Mouse (Mus musculus) lung, adult 2 months (tissue): Measurements from ENCODE around the gene Zzef1. TPM values are rescaled to one million over a fixed set of nuclear protein-coding genes. Genes with fewer than 3 reads are reported as not detected.
"Not testable (repeated sequence)": the region's sequence is repeated elsewhere in the genome, so short reads cannot be mapped to it uniquely, and the experiment has no call there.

Experiments used
- DNase-seq: peaks from one replicate; pipeline ENCODE4 v3.0.0; 2022
- H3K4me1 ChIP-seq: fragments of 200-500 bp; 2 replicates; pipeline ENCODE4 v1.6.1; 2011; ENCODE audit warnings: low read length; ENCODE audit not compliant: control insufficient read depth, insufficient read depth
- H3K4me3 ChIP-seq: fragments of 200-500 bp; replicated peaks from 2 replicates; pipeline ENCODE3; 2011; ENCODE audit warnings: low read depth, mild to moderate bottlenecking, control low read depth, low read length; ENCODE audit errors: extremely low read depth
- CTCF ChIP-seq: fragments of 200-500 bp; IDR thresholded peaks from 2 replicates; pipeline ENCODE4 v1.5.1; 2011; ENCODE audit warnings: mild to moderate bottlenecking, low read length, control low read depth; ENCODE audit not compliant: insufficient read depth
- POLR2A ChIP-seq: fragments of 200-500 bp; IDR thresholded peaks from 2 replicates; pipeline ENCODE4 v1.6.1; 2011; ENCODE audit warnings: low read depth, mild to moderate bottlenecking, control low read depth, low read length, borderline replicate concordance; ENCODE audit errors: extremely low read depth
- WGBS: fragments of 180-500 bp; shearing (Covaris S2); methylation state at CpG from one replicate; pipeline ENCODE4 v1.1.7; 2018; 5-methylcytosine and 5-hydroxymethylcytosine counted together
- polyA plus RNA-seq: library from polyadenylated mRNA; depleted of rRNA; stranded (reverse); fragments of >200 nt; gene quantifications from 2 replicates; pipeline ENCODE4 v1.2.3, GENCODE M21; 2012; rRNA removed

Gene Zzef1
- 22.9 and 29.3 TPM in 2 replicates for polyA plus RNA-seq

GRCm38 (mm10) chr11:72795455-72796295, at the start of gene Zzef1, which contains the start of gene Cyb5d2:
TSS of gene Zzef1 (plus strand) at chr11:72796226.
TSS of gene Cyb5d2 (minus strand) at chr11:72796142.
- under 1% methylated on average over 69 of the region's 69 CpGs for WGBS
- peak; percentile 91 for DNase-seq
- H3K4me1 ChIP-seq: no peaks in the 10 kb centered on the region
- peak within 1 kb of the TSS; percentile 81 for H3K4me3 ChIP-seq
- TF ChIP-seq POLR2A: peak; percentile 79
- TF ChIP-seq CTCF: no peak

- H3K4me1 ChIP-seq: peaks cover 4% of the 10 kb centered on the region
- WGBS: 17% methylated on average over 2 of the region's 2 CpGs
- peak; percentile 18 for DNase-seq
- TF ChIP-seq CTCF: peak; percentile 22; the same call in 1 of the 2 replicates
- no peak for TF ChIP-seq POLR2A
- no peak overlapping the region for H3K4me3 ChIP-seq
Observed at GRCm38 (mm10) chr11:72751956-72752355, 44.1 kb upstream of the Zzef1 start.

DNA sequence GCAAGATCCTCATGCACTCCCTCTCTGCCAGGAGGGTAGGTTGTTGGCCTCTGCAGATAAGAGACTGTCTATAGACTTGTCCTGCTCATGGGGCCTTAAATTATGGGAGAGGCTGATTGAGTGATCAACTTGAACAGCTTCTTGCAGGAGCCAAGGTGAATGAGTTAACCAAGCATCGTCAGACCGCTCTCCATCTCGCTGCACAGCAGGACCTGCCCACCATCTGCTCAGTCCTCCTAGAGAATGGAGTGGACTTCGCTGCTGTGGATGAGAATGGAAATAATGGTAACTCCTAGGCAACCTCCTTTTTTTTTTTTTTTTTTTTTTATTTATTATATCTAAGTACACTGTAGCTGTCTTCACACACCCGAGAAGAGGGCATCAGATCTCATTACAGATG, 37.7 kb upstream of the Zzef1 start:
- TF ChIP-seq CTCF (no peak), POLR2A (no peak)
- 95% methylated on average over 5 of the region's 5 CpGs for WGBS
- DNase-seq: no peak
- no peak overlapping the region for H3K4me3 ChIP-seq
- no peaks in the 10 kb centered on the region for H3K4me1 ChIP-seq

DNA sequence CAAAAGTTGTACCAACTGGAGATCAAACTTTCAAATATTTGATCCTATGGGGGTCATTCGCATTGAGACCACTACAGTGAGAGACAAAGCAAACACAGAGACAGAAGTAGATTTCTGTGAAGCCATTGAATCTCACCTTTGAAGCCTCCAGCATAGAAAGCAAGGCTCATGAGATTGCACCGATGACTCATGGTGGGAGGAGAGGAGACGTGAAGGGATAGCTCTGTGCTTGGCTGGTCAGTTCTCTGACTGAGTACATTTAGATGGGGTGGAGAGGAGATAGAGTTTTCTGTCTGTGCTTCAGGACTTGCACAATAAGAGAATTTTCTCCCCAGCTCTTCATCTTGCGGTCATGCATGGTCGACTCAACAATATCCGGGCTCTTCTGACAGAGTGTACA, 36.4 kb upstream of the Zzef1 start:
- Histone ChIP-seq H3K4me1 (no peaks in the 10 kb centered on the region), H3K4me3 (no peak overlapping the region)
- WGBS: 86% methylated on average over 6 of the region's 6 CpGs
- no peak for DNase-seq
- no peak for TF ChIP-seq POLR2A

DNA sequence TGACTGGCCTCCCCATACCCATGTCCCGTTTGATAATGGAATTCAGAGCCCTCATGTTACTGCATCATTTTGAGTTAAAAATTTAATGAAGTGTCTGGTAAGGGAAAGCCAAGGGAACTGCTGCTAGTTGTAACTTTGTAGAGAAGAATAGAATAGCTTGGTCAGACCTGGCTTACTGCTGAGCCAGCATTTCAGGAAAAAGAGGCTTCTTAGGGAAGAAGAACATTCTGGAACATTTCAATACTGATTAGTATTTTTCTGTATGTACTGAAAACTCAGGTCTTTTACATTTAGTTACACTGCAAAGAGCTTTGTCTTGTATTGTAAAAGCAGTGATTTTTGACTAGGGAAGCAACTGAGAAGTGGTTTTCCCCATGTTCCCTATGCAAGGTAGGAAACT, 35.2 kb upstream of the Zzef1 start:
- DNase-seq: no peak
- WGBS: 72% methylated on average over 1 of the region's 1 CpGs
- no peak for TF ChIP-seq POLR2A
- no peak for TF ChIP-seq CTCF
- Histone ChIP-seq H3K4me1 (no peaks in the 10 kb centered on the region), H3K4me3 (no peak overlapping the region)

DNA sequence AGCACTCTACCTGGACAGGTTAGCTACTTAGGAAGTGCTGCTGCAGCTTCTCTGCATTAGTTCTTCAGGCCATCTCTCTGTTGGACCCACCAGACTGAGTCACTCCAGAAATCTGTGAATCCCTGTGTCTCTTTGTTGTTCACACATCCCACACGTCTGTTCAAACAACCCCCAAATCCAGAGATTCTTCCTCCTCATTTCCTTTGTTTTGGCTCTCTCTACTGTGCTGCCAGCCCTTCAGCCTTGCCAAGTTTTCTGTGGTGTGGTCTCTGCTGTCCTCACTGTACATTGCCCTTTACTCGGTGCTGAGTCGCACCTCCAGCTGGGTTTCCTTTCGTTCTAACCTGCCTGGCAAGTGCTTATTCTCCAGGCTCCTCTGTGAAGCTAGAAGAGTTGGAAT, 31.8 kb upstream of the Zzef1 start:
- no peaks in the 10 kb centered on the region for H3K4me1 ChIP-seq
- WGBS: 76% methylated on average over 4 of the region's 4 CpGs
- TF ChIP-seq CTCF: no peak
- TF ChIP-seq POLR2A: no peak

DNA sequence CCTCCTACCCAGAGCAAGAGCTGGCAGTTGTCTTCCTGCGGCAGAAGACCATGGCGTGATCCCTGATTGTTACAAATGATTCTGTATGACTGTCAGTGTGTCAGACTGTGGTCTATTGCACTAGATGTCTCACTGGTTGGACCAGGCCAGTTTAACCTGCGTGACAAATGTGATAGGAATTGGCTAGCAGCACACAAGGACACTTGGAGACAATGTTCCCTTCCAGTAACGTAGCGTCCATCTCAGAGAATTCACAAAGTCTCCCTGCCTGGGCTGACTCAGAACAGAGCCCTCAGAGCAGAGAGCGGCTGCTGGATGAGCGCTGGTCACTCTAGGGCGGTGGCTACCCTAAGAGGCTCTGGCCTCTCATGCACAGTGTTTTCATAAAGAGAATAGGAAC, 28.3 kb upstream of the Zzef1 start:
- DNase-seq: no peak
- H3K4me3 ChIP-seq: no peak overlapping the region
- WGBS: 86% methylated on average over 8 of the region's 8 CpGs
- H3K4me1 ChIP-seq: no peaks in the 10 kb centered on the region
- TF ChIP-seq POLR2A (no peak), CTCF (no peak)

More for the DNA sequence above, 31.8 kb upstream of the Zzef1 start:
- H3K4me3 ChIP-seq: no peak overlapping the region
- DNase-seq: no peak

- Histone ChIP-seq H3K4me3 (no peak overlapping the region), H3K4me1 (no peaks in the 10 kb centered on the region)
- DNase-seq: no peak
- no peak for TF ChIP-seq CTCF
- no peak for TF ChIP-seq POLR2A
- WGBS: 83% methylated on average over 3 of the region's 3 CpGs
Observed at GRCm38 (mm10) chr11:72769061-72769460, 27.0 kb upstream of the Zzef1 start.

GRCm38 (mm10) chr11:72770324-72770723, 25.7 kb upstream of the Zzef1 start:
- Histone ChIP-seq H3K4me1 (no peaks in the 10 kb centered on the region), H3K4me3 (no peak overlapping the region)
- TF ChIP-seq POLR2A (no peak), CTCF (no peak)
- no peak for DNase-seq
- 91% methylated on average over 3 of the region's 3 CpGs for WGBS

DNA sequence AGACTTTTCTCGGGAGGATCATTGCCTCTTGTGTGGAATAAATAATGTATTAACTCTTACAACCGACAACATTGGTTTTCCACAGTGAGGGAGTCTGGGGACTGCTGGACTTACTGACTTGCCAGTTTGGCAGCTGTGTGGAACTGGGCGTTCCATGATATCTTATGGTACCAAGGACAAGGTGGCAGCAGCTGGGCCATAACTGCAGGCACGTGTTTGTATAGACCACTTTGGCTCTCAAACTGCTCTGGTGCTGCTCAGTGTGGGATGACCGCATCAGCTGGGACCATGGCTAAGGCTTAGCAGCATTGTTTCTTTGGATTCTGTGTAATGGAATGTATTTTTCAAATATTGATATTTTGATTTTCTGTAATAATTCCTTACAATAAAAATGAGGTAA, 25.2 kb upstream of the Zzef1 start:
- WGBS: 73% methylated on average over 5 of the region's 5 CpGs

DNA sequence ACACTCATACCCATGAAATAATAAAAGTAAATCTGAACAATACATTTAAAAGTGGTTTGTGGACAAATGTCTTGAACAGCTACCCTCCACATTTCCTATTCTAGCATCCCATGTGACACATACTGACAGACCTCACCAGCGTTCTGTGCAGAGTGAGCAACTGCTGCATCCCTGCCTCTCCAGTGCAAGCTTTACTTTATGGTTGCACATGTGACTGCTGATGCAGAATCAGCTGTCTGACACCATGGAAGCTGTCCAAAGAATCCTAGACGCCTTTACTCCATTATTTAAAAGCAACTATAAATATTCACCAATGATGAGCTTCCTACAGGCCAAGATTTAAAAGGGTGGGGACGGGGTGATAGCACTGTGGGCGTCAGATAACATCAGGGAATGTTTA, 24.6 kb upstream of the Zzef1 start:
- 41% methylated on average over 4 of the region's 4 CpGs for WGBS
- no peak overlapping the region for H3K4me3 ChIP-seq
- H3K4me1 ChIP-seq: no peaks in the 10 kb centered on the region
- no peak for DNase-seq
- TF ChIP-seq POLR2A (no peak), CTCF (no peak)

More for the DNA sequence above, 25.2 kb upstream of the Zzef1 start:
- no peak for DNase-seq
- TF ChIP-seq CTCF (no peak), POLR2A (no peak)
- Histone ChIP-seq H3K4me1 (no peaks in the 10 kb centered on the region), H3K4me3 (no peak overlapping the region)

DNA sequence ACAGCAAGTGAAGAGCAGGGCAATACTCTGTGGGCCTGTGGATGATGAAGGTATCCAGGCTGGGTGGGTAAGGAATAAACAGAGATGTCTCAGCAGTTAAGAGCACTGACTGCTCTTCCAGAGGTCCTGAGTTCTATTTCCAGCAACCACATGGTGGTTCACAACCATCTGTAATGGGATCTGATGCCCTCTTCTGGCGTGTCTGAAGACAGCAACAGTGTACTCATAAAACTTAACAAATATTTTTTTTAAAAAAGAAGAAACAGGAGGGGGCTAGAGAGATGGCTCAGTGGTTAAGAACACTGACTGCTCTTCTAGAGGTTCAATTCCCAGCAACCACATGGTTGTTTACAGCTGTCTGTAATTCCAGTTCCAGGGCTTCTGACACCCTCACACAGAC, 23.4 kb upstream of the Zzef1 start:
- WGBS: 45% methylated on average over 1 of the region's 1 CpGs
- not testable (repeated sequence) for H3K4me1 ChIP-seq, H3K4me3 ChIP-seq, DNase-seq
